Mouse (Mus musculus) midbrain, embryonic 14.5 days (tissue): ENCODE measurements around the gene Ddit4. TPM values are rescaled to one million over a fixed set of nuclear protein-coding genes. Genes with fewer than 3 reads are reported as not detected.
A peak's percentile ranks its signal among the peaks of the same experiment; 100 is the strongest.

Source experiments
- ATAC-seq: fragments of 200-750 bp; cut with Nextera tagmentation; 2 replicates; pipeline ENCODE4 v1.8.0; 2017; ENCODE audit warnings: moderate number of reproducible peaks, moderate library complexity; ENCODE audit not compliant: low FRiP score, low TSS enrichment
- DNase-seq: peaks from one replicate; pipeline ENCODE4 v3.0.0-alpha.2; 2015
- H3K27ac ChIP-seq: fragments of 300-500 bp; sonication (generic); replicated peaks from 2 replicates; pipeline ENCODE4 v1.5.1; 2014; ENCODE audit warnings: mild to moderate bottlenecking, low read depth, low read length, moderate library complexity
- H3K27me3 ChIP-seq: fragments of 300-500 bp; sonication (generic); 2 replicates; pipeline ENCODE4 v1.6.1; 2014; ENCODE audit warnings: low read length, control low read depth, mixed read lengths; ENCODE audit not compliant: control insufficient read depth, insufficient read depth
- H3K36me3 ChIP-seq: fragments of 300-500 bp; sonication (generic); 2 replicates; pipeline ENCODE4 v1.6.1; 2014; ENCODE audit warnings: low read length, control low read depth; ENCODE audit not compliant: control insufficient read depth, insufficient read depth
- H3K4me1 ChIP-seq: fragments of 300-500 bp; sonication (generic); 2 replicates; pipeline ENCODE4 v1.6.1; 2014; ENCODE audit warnings: mild to moderate bottlenecking, antibody characterized with exemption, low read length, control low read depth; ENCODE audit not compliant: control insufficient read depth, insufficient read depth
- H3K4me2 ChIP-seq: fragments of 300-500 bp; sonication (generic); 2 replicates; pipeline ENCODE4 v1.6.1; 2014; ENCODE audit warnings: mild to moderate bottlenecking, low read length, moderate library complexity
- H3K4me3 ChIP-seq: fragments of 300-500 bp; sonication (generic); replicated peaks from 2 replicates; pipeline ENCODE4 v1.5.1; 2014; ENCODE audit warnings: low read depth, low read length
- H3K9ac ChIP-seq: fragments of 300-500 bp; sonication (generic); replicated peaks from 2 replicates; pipeline ENCODE4 v1.6.1; 2014; ENCODE audit warnings: mild to moderate bottlenecking, low read length, moderate library complexity
- H3K9me3 ChIP-seq: fragments of 300-500 bp; sonication (generic); 2 replicates; pipeline ENCODE4 v1.6.1; 2016; ENCODE audit warnings: low read length, control low read depth, mixed read lengths; ENCODE audit not compliant: control insufficient read depth
- WGBS: fragments of 180-500 bp; shearing (Covaris S2); extraction: QIAGEN DNeasy Blood & Tissue Kit; methylation state at CpG from one replicate; pipeline ENCODE4 v1.1.7; 2014; 5-methylcytosine and 5-hydroxymethylcytosine counted together
- polyA plus RNA-seq: library from polyadenylated mRNA; unstranded; fragments of >200 nt; fragmentation: Nextera tagmentation; extraction: Ambion mirVana; gene quantifications from 2 replicates; pipeline ENCODE4 v1.2.1, GENCODE M21; 2014

Ddit4 gene
- polyA plus RNA-seq, 1 experiment from 2014 or later = 6.2 TPM

GRCm38 (mm10) chr10:59949255-59949648 is 2.4 kb downstream of the Ddit4 start:
- Histone ChIP-seq H3K9me3 (no peaks in the 10 kb centered on the region), H3K4me1 (peaks cover 24% of the 10 kb centered on the region), H3K36me3 (no peaks in the 10 kb centered on the region), H3K4me2 (peak overlapping the region; percentile 90), H3K27ac (no peak overlapping the region), H3K27me3 (no peaks in the 10 kb centered on the region), H3K4me3 (peak overlapping the region; percentile 94; the same call in 1 of the 2 replicates), H3K9ac (no peak overlapping the region)
- WGBS = 84% methylated on average over 1 of the region's 1 CpGs
- ATAC-seq = no peak
- no peak for DNase-seq

- Histone ChIP-seq H3K9ac (no peak overlapping the region), H3K9me3 (no peaks in the 10 kb centered on the region), H3K4me3 (no peak overlapping the region), H3K36me3 (no peaks in the 10 kb centered on the region), H3K27me3 (no peaks in the 10 kb centered on the region), H3K4me1 (peaks cover 22% of the 10 kb centered on the region), H3K27ac (no peak overlapping the region), H3K4me2 (peak overlapping the region; percentile 90)
- no peak for DNase-seq
- WGBS = 54% methylated on average over 6 of the region's 6 CpGs
- no peak for ATAC-seq
Observed at GRCm38 (mm10) chr10:59948363-59949254, 3.0 kb downstream of the Ddit4 start.

- Histone ChIP-seq H3K36me3 (no peaks in the 10 kb centered on the region), H3K27me3 (no peaks in the 10 kb centered on the region), H3K9me3 (no peaks in the 10 kb centered on the region), H3K4me3 (no peak overlapping the region), H3K9ac (no peak overlapping the region), H3K4me1 (peaks cover 27% of the 10 kb centered on the region), H3K27ac (0 out of 2 replicates have a peak overlapping the region, but pooled peaks have one; percentile 41), H3K4me2 (no peak overlapping the region)
- DNase-seq (no peak), ATAC-seq (no peak)
- 64% methylated on average over 7 of the region's 7 CpGs for WGBS
Observed at GRCm38 (mm10) chr10:59947296-59948073, 4.1 kb downstream of the Ddit4 start.

- H3K9me3 ChIP-seq = no peaks in the 10 kb centered on the region
- WGBS = 95% methylated on average over 5 of the region's 5 CpGs
- ATAC-seq (no peak), DNase-seq (no peak)
- no peak overlapping the region for H3K27ac ChIP-seq
- no peak overlapping the region for H3K9ac ChIP-seq
- peaks cover 32% of the 10 kb centered on the region for H3K4me1 ChIP-seq
- no peak overlapping the region for H3K4me2 ChIP-seq
- no peaks in the 10 kb centered on the region for H3K27me3 ChIP-seq
- H3K4me3 ChIP-seq = no peak overlapping the region
- no peaks in the 10 kb centered on the region for H3K36me3 ChIP-seq
Observed at GRCm38 (mm10) chr10:59946362-59946761, 5.3 kb downstream of the Ddit4 start.

GRCm38 (mm10) chr10:59945416-59945815 is 6.2 kb downstream of the Ddit4 start:
- no peak overlapping the region for H3K27ac ChIP-seq
- DNase-seq = no peak
- no peaks in the 10 kb centered on the region for H3K36me3 ChIP-seq
- H3K4me3 ChIP-seq = no peak overlapping the region
- no peaks in the 10 kb centered on the region for H3K9me3 ChIP-seq
- H3K4me2 ChIP-seq = no peak overlapping the region
- H3K9ac ChIP-seq = no peak overlapping the region
- 95% methylated on average over 3 of the region's 3 CpGs for WGBS
- no peak for ATAC-seq
- peaks cover 30% of the 10 kb centered on the region for H3K4me1 ChIP-seq
- no peaks in the 10 kb centered on the region for H3K27me3 ChIP-seq

GRCm38 (mm10) chr10:59943421-59943989 is 8.1 kb downstream of the Ddit4 start:
- ATAC-seq = peak; percentile 49
- peak; percentile 80 for DNase-seq
- 37% methylated on average over 13 of the region's 13 CpGs for WGBS
- Histone ChIP-seq H3K36me3 (no peaks in the 10 kb centered on the region), H3K4me1 (peaks cover 16% of the 10 kb centered on the region), H3K9me3 (no peaks in the 10 kb centered on the region), H3K4me3 (peak overlapping the region; percentile 14; the same call in 1 of the 2 replicates), H3K27ac (peak overlapping the region; percentile 71; the same call in 1 of the 2 replicates), H3K4me2 (peak overlapping the region; percentile 52), H3K9ac (peak overlapping the region; percentile 39), H3K27me3 (no peaks in the 10 kb centered on the region)

- WGBS = 3% methylated on average over 16 of the region's 16 CpGs
- ATAC-seq = peak; percentile 41; the same call in 1 of the 2 replicates
- Histone ChIP-seq H3K4me3 (peak overlapping the region; percentile 14), H3K36me3 (no peaks in the 10 kb centered on the region), H3K27ac (peak overlapping the region; percentile 71), H3K9ac (peak overlapping the region; percentile 39), H3K4me1 (peaks cover 16% of the 10 kb centered on the region), H3K4me2 (peak overlapping the region; percentile 52), H3K27me3 (no peaks in the 10 kb centered on the region), H3K9me3 (no peaks in the 10 kb centered on the region)
- DNase-seq = peak; percentile 70
Observed at GRCm38 (mm10) chr10:59942847-59943420, 8.7 kb downstream of the Ddit4 start.

GRCm38 (mm10) chr10:59942281-59942846 is 9.3 kb downstream of the Ddit4 start:
- WGBS = 57% methylated on average over 21 of the region's 21 CpGs
- DNase-seq (peak; percentile 44), ATAC-seq (no peak)
- H3K36me3 ChIP-seq = no peaks in the 10 kb centered on the region
- peak overlapping the region; percentile 52 for H3K4me2 ChIP-seq
- H3K9ac ChIP-seq = peak overlapping the region; percentile 39
- H3K4me1 ChIP-seq = peaks cover 16% of the 10 kb centered on the region
- peak overlapping the region; percentile 14 for H3K4me3 ChIP-seq
- no peaks in the 10 kb centered on the region for H3K9me3 ChIP-seq
- H3K27ac ChIP-seq = peak overlapping the region; percentile 71
- no peaks in the 10 kb centered on the region for H3K27me3 ChIP-seq
